Mouse (Mus musculus) ES-Bruce4 (cell line): ENCODE data around the gene Bdh2.

Source experiments
- CTCF ChIP-seq: IDR thresholded peaks from one replicate; pipeline ENCODE4 v1.8.1; 2011; ENCODE audit warnings: low read depth, low read length
- POLR2A ChIP-seq: IDR thresholded peaks from one replicate; pipeline ENCODE4 v1.8.1; 2011; ENCODE audit warnings: low read length; ENCODE audit not compliant: insufficient read depth

- TF ChIP-seq POLR2A: no peak
- TF ChIP-seq CTCF: no peak
Measured at GRCm38 (mm10) chr3:135232462-135232861, 48.6 kb upstream of the Bdh2 start.
